Mouse (Mus musculus): ENCODE measurements at regions not wholly inside any gene's neighbourhood (a gene's known extent, or its start where the extent isn't known, plus 50 kb on each side); places are given as distances from the start of the nearest gene placed in this dataset.
"Not testable (repeated sequence)": the region's sequence is repeated elsewhere in the genome, so short reads cannot be mapped to it uniquely, and the experiment has no call there.

GRCm38 (mm10) chr5:50343681-50344080 is 284.9 kb upstream of the Adgra3 start:
- no peak for DNase-seq (ENCODE audit: low read depth, low spot score)
- WGBS: 46% methylated on average over 2 of the region's 2 CpGs

- no peak for DNase-seq (ENCODE audit: low read depth, low spot score)
- 23% methylated on average over 1 of the region's 1 CpGs for WGBS
Observed at GRCm38 (mm10) chr5:50309491-50309890, 250.7 kb upstream of the Adgra3 start.

- DNase-seq (ENCODE audit: low read depth, low spot score): no peak
- WGBS: 54% methylated on average over 1 of the region's 1 CpGs
Observed at GRCm38 (mm10) chr5:50303859-50304480, 245.2 kb upstream of the Adgra3 start.

GRCm38 (mm10) chr5:50293794-50294193 is 235.0 kb upstream of the Adgra3 start:
- no peak for DNase-seq (ENCODE audit: low read depth, low spot score)
- WGBS: 61% methylated on average over 3 of the region's 3 CpGs

- DNase-seq (ENCODE audit: low read depth, low spot score): peak; percentile 40
- 39% methylated on average over 2 of the region's 2 CpGs for WGBS
Observed at GRCm38 (mm10) chr5:50290879-50291410, 232.1 kb upstream of the Adgra3 start.

GRCm38 (mm10) chr5:50260417-50260816 is 201.6 kb upstream of the Adgra3 start:
- WGBS: 61% methylated on average over 2 of the region's 2 CpGs
- no peak for DNase-seq (ENCODE audit: low read depth, low spot score)

GRCm38 (mm10) chr5:50258017-50258416 is 199.2 kb upstream of the Adgra3 start:
- no peak for DNase-seq (ENCODE audit: low read depth, low spot score)
- 88% methylated on average over 1 of the region's 1 CpGs for WGBS

GRCm38 (mm10) chr5:50234111-50234510 is 175.3 kb upstream of the Adgra3 start:
- DNase-seq (ENCODE audit: low read depth, low spot score): no peak
- WGBS: 88% methylated on average over 2 of the region's 2 CpGs

GRCm38 (mm10) chr5:50216956-50217355 is 158.2 kb upstream of the Adgra3 start:
- WGBS: 20% methylated on average over 4 of the region's 4 CpGs
- DNase-seq (ENCODE audit: low read depth, low spot score): peak; percentile 10

GRCm38 (mm10) chr5:50215960-50216359 is 157.2 kb upstream of the Adgra3 start:
- WGBS: 28% methylated on average over 5 of the region's 5 CpGs
- no peak for DNase-seq (ENCODE audit: low read depth, low spot score)

GRCm38 (mm10) chr5:50202307-50203010 is 143.7 kb upstream of the Adgra3 start:
- no peak for DNase-seq (ENCODE audit: low read depth, low spot score)
- 68% methylated on average over 7 of the region's 7 CpGs for WGBS

- WGBS: 89% methylated on average over 3 of the region's 3 CpGs
- no peak for DNase-seq (ENCODE audit: low read depth, low spot score)
Observed at GRCm38 (mm10) chr5:50196423-50196822, 137.6 kb upstream of the Adgra3 start.

- no peak for DNase-seq (ENCODE audit: low read depth, low spot score)
- WGBS: 65% methylated on average over 3 of the region's 3 CpGs
Observed at GRCm38 (mm10) chr5:50195993-50196392, 137.2 kb upstream of the Adgra3 start.

GRCm38 (mm10) chr5:50189394-50189793 is 130.6 kb upstream of the Adgra3 start:
- peak; percentile 10 for DNase-seq (ENCODE audit: low read depth, low spot score)

GRCm38 (mm10) chr5:50182721-50183120 is 123.9 kb upstream of the Adgra3 start:
- WGBS: 85% methylated on average over 6 of the region's 6 CpGs

GRCm38 (mm10) chr5:50156557-50156956 is 97.8 kb upstream of the Adgra3 start:
- no peak for DNase-seq (ENCODE audit: low read depth, low spot score)
- WGBS: 10% methylated on average over 1 of the region's 1 CpGs

More at GRCm38 (mm10) chr5:50182721-50183120, 123.9 kb upstream of the Adgra3 start:
- no peak for DNase-seq (ENCODE audit: low read depth, low spot score)

GRCm38 (mm10) chr5:50155170-50155860 is 96.5 kb upstream of the Adgra3 start:
- not testable (repeated sequence) for DNase-seq (ENCODE audit: low read depth, low spot score)
- WGBS: 93% methylated on average over 2 of the region's 2 CpGs

GRCm38 (mm10) chr5:50146926-50147325 is 88.1 kb upstream of the Adgra3 start:
- WGBS: 37% methylated on average over 3 of the region's 3 CpGs
- no peak for DNase-seq (ENCODE audit: low read depth, low spot score)

GRCm38 (mm10) chr5:50145458-50146083 is 86.8 kb upstream of the Adgra3 start:
- DNase-seq (ENCODE audit: low read depth, low spot score): no peak
- 53% methylated on average over 2 of the region's 2 CpGs for WGBS

GRCm38 (mm10) chr5:50130202-50130601 is 71.4 kb upstream of the Adgra3 start:
- no peak for DNase-seq (ENCODE audit: low read depth, low spot score)
- 30% methylated on average over 2 of the region's 2 CpGs for whole genome bisulfite sequencing
